Mouse (Mus musculus): ENCODE data around the gene Ghitm.
"Not testable (repeated sequence)": the region's sequence is repeated elsewhere in the genome, so short reads cannot be mapped to it uniquely, and the experiment has no call there.

Gene Ghitm

DNA sequence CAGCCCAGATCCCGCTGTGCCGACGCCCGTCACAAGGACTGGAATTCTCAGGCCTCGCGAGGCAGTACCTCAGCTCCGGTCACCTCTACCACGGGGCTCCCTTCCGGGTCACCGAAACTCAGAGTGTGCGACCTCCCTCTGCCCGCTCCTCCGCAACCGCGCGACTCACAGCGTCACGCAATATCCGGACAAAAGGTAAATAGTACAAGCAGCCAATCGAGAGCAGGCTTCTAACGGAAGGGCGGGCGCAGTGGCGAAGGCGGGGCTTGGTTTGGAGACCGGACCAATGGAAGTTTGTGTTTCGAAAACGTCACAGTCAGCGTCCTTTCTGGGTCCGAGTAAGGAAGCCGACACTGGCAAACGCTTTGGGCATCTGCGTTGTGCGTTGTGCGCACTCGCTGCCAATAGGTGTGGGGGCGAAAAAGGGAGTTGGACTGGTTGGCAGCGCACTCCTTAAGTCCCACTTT, at the start of gene Ghitm:
Gene Ghitm (minus strand): TSS at position 146 of the 467 bp plus-strand sequence.
- peak; percentile 98 for DNase-seq (ENCODE audit: inconsistent ontology term)

DNA sequence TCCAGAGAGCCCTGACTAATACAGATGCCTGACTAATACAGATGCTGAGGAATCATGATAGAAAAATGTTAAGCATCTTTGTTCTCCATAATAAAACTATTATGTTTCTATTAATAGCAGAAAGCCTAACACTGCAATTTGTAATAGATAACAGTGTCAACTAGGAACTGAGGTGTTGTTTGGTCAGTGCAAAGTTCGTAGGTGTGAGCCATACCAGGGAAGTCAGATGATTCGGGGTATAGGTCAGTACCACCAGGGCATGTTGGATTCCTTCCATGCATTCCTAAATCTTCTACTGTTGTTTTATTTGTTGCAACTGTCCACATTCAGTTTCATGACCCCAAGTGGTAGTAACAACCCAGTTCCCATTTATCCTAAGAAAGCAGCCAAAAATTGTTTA, 49.8 kb upstream of the Ghitm start:
- DNase-seq (ENCODE audit: inconsistent ontology term) = no peak

DNA sequence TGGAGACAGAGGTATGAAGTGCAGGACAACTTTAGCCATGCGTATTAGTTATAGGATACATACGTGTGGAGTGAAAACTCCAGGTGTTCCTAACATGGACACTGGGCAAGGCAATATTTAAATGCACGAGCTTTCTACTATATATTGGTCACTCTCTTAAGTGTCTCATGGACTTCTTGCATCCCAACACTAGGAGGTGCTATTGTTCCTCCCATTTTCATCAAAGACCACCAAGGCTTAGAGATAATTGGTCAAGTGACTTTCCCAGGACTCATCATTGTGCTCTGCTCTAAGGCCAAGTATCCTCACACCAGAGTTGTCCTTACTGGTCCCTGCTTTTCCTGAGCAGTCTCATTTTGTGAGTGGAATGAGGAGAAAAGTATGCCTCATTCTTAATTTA, 39.4 kb upstream of the Ghitm start:
- no peak for DNase-seq (ENCODE audit: inconsistent ontology term)

DNA sequence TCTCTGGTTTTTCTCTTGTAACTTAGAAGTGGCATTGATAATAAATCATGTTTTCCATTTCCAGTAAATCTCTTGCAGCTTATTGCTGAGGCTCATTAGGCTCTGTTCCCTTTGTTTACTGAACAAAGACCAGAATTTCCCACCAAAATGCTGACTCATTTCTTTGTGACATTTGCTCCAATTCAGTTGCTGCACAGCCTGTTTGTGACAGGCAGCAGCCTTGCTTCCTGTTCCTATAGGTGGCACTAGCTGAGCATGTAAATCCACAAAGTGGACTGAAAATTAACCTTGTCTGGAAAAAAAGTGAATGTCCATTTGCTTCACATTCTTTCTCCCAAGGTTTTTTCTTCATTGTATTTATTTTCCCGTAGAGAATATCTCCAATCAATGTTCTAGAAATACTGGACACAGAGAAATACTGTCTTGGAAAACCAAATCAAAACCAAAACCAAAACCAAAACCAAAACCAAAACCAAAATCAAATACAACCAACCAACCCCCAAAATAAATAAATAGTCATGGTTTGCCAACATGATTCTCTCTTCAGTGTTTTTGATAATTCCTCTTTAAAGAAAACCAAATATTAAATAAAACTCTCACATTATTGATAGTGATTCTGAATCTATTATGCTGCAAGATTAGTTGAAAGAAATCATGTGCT, 30.3 kb upstream of the Ghitm start:
- DNase-seq (ENCODE audit: inconsistent ontology term) = peak; percentile 87

DNA sequence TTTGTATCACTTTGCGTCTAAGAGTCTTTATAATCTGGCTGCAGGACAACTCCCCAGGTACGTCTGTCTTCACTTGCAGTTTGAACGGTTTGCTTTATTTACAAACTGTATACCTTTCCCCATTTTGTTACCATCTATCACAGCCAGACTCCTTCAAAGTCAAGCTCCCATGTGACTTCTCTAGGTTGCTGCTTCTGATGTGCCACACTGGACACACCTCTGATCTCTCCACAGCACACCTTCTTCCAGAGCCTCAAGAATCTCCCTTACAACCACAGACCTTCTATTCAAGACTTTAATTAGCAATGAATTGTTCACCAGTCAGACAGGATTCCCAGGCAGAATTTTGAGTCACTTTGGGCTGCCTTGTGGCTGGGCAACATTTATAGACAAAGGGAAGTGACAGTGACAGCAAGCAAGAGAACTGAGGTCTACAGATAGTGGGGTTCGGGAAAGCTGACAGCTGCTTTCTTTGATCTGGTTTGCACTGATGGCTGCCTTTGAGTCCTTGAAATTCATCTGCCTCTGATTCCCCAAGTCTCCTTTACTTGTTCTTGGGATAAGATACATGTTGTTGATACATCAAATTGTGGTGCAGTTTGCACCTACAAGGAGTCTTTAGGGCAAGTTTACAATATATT, 29.4 kb upstream of the Ghitm start:
- peak; percentile 42 for DNase-seq (ENCODE audit: inconsistent ontology term)

DNA sequence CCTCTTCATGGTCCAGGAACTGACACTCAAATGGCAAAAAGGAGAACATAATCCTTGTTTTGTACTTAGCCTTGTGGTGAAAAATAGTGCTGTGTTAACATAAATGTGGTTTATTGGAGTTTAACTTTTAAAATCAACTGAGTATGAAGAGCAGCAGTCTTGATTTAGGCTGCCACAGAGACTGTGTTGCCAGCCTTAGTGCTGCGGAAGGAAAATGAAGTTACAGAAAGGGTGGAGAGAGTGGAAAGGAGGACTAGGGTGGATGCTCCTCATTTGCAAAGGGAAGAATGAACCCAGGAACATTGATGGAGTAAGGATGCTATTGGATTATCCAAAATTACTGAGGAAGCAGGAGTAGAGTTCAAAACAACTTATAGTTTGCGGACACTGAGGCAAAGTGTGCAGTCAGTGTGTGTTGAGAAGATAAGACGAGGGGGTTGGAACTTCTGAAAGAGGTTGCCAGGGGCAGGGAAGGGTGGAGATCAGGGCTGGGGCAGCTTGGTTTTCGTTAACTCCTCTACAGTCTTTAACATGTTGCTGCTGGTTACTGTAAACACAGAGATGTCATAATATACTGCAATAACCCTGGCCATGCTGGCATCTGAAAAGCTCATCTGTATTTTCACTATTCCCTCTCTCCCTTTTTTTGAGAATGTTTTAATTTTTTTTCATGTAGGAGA, 28.3 kb upstream of the Ghitm start:
- DNase-seq (ENCODE audit: inconsistent ontology term) = no peak

DNA sequence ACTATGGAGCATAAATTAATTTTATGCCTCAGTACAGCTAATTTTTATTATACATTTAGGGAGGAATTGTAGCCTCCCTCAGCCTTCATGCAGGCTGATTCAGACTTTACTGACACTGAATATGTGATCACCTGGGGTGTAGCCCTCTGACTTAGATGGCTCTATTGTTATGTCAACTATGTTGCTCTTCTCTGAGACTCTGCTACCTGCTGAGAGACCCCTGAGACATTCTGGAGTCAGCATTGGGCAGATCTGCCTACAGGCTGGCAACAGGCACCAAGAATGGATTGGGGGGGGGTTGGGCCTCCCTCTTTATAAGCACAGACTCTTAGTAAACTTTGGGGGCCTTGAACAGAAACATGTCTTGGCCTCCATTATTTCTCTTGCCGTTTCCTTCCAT, 19.3 kb upstream of the Ghitm start:
- DNase-seq (ENCODE audit: inconsistent ontology term) = no peak

DNA sequence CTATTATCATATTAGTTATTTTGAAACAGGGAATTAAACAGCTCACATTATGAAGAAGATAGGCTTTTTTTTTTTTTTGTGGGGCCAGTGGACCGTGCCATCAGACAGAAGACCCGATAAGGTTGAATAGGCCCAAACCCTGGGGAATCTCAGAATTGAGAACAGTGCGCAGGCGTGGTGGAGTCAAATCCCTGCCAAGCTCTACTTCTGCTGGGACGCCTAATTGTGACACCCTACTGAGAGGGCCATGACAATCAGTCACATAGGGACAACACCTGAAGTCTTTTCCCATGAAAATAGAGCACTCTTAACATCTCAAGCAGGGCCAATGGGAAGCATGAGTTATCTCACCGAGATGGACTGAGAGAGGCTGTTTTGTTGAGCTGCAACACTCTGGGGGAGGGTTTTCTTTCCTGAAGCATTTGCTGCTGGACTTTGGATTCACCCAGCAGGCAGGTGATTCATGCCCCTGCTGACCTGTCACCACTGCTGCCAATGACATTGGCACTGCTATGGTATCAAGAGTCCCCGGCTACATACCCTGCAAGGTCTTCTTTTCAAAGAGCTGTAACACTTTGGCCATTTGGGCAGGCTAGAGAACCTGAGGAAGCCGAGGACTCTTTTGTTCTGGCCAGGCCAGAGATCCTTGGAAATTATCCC, 4.1 kb upstream of the Ghitm start:
- DNase-seq (ENCODE audit: inconsistent ontology term) = no peak

DNA sequence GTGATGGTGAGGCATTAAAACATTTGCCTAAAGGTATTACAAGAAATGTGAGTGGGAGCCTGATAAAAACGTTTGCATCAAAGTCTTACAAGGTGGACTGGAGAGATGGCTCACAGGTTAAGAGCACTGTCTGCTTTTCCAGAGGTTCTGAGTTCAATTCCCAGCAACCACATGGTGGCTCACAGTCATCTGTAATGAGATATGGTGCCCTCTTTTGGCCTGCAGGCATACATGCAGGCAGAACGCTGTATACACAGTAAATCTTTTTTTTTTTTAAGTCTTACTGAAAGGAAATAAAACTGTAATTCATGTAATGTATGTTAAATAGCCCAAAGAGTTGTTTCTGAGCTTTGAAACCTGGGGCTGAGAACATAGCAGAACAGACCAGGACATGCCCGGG, 2.5 kb upstream of the Ghitm start:
- DNase-seq (ENCODE audit: inconsistent ontology term) = not testable (repeated sequence)

DNA sequence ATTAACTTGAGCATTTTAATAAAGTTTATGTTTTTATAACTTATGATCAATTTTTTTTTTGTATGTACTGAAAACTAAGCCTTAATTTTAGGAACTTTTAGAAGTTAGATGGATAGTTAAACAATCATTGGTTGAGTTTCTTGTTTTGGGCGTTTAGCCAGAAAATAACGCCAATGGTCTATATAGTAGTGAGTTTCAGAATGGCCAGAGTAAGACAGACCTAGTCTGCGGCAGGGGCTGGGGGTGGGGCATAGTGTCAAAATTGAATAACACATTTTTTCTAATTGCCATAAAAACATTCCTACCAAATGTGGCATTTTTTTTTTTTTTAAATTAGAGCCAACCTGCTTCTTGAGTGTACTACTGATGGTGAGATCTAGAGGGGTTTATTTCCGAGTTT, 1.0 kb upstream of the Ghitm start:
- no peak for DNase-seq (ENCODE audit: inconsistent ontology term)

DNA sequence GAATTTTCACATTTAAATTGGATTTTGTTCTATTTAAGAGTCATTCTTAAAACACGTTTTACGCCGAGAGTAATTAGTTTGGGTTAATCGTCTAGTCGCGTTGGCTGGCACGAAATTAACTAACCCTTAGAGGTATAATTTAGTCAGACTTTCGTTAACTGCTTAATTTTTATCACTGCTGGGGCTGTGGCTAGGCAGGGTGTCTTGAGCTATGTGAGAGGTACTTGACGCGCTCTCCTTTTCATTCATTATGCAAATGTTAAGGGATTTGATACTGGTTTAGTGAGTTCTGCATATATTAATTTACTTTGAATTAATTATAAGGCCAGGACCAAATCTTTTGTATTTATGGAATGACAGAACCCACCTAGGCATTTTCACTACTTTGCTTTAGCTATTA, 599 bp upstream of the Ghitm start:
- peak; percentile 20 for DNase-seq (ENCODE audit: inconsistent ontology term)

DNA sequence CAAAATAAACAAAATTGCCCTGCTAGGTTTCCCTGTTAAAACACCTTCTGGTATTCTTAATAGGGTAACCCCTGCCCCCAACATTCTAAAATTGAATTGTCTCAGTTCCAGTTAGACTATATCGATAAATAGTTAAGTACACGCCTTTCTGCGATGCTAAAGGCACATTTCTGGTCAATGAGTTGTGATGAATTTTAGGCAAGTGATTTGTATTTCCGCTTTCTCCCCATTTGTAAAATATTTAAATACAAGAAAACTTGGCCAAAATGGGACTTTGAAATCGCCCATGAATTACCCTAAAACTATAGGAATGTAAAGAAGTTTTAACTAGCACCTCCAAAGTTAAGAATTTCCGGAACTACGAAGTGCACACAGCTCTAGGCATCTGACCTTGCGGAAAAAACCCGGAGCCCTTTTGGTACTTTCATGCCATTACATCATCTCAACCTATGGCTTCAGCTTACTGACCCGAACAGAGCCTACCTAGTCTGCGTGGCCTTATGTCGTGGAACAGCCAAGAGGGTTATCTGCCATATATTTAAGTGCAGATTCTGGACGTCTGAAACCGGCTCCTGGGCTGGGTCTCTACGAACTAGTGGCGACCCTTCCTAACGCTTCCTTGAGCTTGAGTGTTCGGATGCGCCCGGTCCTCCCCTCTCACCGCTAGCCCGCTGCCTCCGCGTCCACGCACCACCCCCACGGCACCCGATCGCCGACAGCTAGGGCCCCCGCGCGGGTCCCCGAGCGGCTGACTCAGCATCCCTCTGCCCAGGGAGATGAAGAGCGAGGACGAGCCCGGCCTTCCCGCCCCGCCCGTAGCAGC, 557 bp downstream of the Ghitm start:
- no peak for DNase-seq (ENCODE audit: inconsistent ontology term)

DNA sequence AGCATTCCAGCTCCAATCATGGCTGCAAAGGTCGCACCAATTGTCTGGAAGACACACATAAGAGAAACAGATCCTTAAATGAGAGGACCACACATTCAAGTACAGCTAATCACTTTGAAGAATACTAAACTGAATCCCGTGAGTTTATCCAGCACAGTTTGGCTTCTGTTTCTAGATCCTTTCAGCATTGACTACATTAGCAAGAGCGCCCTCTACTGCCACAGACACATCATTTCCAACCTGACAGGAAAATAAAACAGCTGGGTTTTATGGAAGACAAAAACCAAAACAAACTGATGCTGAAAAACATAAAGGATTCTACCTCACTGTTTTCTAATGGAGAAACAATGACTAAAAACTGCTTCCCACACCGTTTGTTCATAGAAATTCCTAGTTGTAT, 7.4 kb downstream of the Ghitm start:
- no peak for DNase-seq (ENCODE audit: inconsistent ontology term)

DNA sequence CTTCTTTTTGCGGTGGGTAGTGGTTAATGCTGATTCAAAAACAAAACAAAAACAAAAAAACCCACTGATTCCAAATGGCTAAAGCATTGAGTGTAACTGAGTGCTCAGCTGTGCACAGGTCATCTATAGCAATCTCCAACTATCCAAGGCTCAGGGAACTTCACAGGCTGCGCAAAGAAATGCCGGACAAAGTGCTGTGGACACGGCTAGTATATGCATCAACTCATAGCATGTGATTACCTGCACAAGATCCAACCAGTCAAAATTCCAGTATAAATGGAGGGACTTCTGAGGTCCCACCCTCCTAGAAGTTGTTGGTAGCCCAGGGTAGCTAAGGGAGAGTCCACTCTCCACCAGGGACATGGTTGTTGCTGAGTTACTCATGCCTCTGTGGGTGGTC, 15.8 kb downstream of the Ghitm start:
- no peak for DNase-seq (ENCODE audit: inconsistent ontology term)

DNA sequence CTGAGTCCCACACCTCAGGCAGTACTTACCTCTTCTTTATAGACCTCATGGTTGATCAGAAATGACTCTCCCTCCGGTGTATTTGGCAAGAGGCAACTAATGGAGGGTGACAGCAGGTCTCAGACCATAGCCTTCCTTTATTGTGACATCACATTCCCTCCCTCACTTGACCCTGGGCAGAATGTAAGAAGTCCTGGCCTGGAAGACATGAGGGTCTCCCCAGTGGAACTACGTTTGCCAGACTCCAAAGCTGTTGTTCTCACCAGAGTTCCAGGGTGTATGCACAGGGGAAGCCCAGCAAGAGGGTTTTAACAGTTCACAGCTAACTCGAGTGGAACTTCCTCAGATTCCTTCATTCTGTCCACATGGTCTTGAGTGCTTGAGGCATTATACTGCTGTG, 21.1 kb downstream of the Ghitm start, which contains the start of gene 2610528A11Rik:
Gene 2610528A11Rik (minus strand): TSS at position 101 of the 400 bp plus-strand sequence.
- no peak for DNase-seq (ENCODE audit: inconsistent ontology term)

DNA sequence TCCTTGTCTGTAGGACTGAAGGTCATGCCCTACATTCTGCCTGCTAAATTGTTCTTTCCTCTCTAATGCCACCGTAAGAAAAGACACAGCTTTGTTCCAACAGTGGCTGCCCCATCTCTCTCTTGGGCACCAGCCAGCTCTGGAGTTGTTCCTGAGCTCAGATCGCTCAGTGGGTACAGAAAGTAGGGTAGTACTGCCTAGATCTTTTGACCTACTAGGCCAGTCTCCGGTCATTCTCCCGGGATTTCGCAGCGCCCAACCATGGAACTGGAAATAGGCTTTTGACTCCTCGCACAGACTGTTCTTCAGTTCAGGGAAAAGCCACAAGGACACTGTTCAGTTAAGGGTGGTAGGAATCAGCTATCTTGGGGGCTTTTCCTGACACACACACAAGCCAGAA, 22.1 kb downstream of the Ghitm start:
- no peak for DNase-seq (ENCODE audit: inconsistent ontology term)

DNA sequence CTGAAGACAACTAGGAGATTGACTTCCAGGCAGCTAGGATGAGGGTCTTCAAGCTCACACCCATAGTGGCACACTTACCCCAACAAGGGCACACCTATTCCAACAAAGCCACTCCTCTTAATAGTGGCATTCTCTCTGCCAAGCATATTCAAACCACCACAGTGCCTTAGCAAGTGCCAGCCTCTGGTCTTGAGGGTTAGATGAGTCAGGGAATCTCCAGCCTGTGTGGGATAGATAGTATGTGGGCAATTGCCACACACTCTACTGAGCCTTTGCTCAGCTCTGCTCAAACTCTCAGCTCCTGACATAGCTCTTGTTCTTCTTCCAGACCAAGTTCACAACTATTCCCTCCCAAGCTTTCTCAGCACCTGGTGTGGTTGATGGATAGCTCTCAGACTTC, 23.7 kb downstream of the Ghitm start:
- no peak for DNase-seq (ENCODE audit: inconsistent ontology term)

DNA sequence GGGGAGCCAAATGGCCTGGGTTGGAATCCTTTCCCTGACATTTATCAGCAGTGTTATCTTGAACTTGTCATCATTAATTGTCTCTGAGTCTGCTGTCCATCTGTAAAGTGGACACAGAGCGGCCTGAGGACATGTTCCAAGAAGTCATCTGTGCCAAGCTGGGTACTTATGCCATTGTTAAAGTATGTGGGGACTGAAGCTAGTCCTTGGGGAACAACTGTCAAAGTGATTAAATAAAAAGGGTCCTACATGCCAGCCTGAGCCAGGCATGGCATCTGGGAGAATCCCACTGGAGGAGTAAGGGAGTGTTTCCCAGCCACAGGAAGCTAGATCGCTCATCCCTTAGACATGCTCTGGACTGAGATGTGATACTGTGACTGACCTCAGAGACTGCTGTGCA, 24.6 kb downstream of the Ghitm start:
- DNase-seq (ENCODE audit: inconsistent ontology term) = peak; percentile 38

DNA sequence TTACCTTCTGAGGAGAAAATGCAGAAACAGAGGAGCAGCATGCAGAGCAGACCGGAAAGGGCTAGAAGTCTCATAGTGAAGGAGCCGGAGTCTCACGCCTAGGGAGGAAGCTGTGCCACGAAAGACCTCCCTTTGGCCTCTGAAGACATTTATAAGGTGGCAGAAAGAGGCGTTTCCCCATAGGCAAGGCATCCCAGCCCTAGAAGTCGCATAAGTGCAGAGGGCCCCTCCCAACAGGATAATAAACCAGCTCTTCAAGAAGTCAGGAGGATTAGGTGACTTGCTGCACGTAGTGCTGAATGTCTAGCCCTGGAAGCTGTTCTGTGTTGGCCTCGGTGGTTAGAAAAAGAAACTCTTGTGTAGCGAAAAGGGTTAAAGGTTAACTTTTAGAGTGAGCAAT, 25.1 kb downstream of the Ghitm start:
- DNase-seq (ENCODE audit: inconsistent ontology term) = no peak

DNA sequence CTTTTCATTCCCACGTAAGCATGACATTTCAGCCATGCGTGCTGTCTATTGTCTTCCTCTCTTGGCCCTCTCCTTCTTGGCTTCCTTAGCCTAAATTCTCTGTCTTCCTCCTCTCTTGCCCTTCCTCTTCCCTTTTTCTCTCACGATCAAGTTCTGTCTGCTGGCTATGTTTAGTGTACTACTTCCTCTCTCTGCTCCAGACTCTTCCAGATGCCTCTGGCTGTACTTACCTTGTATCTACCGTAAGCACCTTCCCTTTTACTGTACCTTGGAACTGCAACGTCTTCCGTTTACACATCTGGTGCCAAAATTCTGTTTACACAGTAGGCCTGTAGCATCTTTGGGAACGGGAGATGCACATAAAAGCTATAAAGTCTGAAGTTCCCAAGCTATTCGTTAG, 25.6 kb downstream of the Ghitm start:
- no peak for DNase-seq (ENCODE audit: inconsistent ontology term)

DNA sequence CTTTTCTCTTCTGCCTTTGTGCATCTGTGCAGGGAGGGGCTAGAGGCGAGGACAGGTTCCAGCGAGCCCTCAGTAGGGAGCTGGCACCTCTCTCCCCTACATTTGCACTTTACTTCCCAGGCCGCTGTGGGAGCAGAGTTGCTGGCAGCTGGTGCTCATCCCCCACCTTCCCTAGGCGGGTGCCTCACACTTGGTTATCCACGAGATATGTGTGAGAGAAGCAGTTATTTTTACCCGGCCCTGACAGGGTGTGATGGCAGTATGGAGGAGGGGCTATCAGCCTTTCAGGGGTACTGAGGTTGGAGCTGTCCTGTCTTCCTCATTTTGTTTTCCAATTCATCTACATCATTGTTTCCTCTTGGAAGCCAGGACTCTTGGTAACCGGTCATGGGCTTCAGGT, 29.2 kb downstream of the Ghitm start:
- no peak for DNase-seq (ENCODE audit: inconsistent ontology term)

DNA sequence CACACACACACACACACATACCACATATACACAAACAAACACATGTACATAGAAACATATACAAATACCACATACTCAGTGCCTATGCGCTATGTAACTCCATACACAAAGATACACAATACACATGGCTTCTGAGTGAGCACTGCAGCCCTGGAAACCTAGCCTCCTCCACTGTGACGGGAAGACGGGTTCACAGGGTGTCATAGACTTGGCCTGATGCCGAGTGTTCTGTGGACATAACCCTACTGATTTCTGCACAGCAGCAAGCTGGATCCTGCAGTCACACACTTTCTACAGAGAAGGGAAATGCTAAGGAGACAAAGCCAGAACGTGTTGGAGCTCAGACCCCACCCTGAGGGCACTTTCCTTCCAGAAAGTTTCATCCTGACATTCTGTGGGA, 30.3 kb downstream of the Ghitm start:
- no peak for DNase-seq (ENCODE audit: inconsistent ontology term)
